Mouse (Mus musculus): ENCODE measurements around the gene Fitm2.

GRCm38 (mm10) chr2:163447375-163447774, 25.1 kb downstream of the Fitm2 start:
- no peak for TF ChIP-seq CTCF (IDR thresholded peaks at IDR 0.05; ENCODE audit: borderline replicate concordance, insufficient read depth, low read length)
- no peak for TF ChIP-seq POLR2A (IDR thresholded peaks at IDR 0.05; ENCODE audit: low read depth, low read length)

All from embryonic fibroblast, embryonic 13.5 days (primary cell).